Mouse (Mus musculus) thymus, postnatal 25 days (tissue): Measurements from ENCODE around the gene Tbr1.

ENCODE experiments used
- DNase-seq: peaks from one replicate; pipeline ENCODE4 v3.0.0; 2022

Tbr1 gene

DNA sequence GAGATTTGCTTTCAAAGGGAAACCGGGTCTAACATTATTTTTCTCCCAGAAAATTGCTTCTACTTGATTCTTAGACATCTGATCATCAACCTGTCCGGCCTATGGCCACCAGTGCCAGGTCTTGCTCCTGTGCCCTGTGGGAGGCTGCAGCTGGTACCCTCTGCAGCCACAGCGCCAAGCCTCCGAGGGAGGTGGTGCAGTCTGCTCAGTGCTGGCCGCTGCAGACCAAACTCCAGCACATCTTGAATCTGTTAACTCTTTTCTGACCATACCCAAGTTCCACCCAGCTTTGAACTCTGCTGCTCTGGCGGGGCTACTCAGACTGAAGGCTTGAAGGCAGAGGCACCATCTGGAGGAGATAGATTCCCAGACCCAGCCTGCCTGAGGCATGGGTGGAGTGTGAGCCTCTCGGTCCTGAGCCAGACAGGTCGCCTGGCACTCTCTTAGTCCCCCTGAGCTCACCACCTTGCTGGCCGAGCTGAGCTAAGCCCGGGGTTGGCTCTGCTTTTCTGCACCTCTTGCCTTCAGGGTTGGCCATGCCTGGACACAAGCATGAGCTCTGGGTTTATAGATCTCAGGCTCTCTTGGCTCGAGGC lies at the start of gene Tbr1:
Gene Tbr1, plus strand, starts transcription at position 275 of the 596 bp plus-strand sequence.
- no peak for DNase-seq

DNA sequence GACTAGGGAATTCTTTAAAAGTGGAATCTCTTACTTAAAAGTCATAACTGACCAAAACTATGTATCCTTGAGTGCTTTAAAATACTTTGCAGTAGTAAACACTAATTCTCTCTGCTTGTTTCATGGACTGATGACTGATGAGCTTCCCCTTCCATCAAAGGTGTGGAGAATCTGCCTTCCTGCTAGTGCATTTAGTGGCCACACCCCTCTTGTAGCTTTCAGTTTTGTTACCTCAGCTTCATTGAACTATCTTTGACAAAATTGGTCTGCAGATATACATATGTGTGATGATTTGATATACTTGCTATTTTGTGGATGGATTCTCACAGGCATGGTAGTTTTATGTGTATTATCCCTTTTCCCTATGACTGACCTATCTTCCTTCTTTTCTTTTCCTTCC lies 47.7 kb upstream of the Tbr1 start:
- no peak for DNase-seq

DNA sequence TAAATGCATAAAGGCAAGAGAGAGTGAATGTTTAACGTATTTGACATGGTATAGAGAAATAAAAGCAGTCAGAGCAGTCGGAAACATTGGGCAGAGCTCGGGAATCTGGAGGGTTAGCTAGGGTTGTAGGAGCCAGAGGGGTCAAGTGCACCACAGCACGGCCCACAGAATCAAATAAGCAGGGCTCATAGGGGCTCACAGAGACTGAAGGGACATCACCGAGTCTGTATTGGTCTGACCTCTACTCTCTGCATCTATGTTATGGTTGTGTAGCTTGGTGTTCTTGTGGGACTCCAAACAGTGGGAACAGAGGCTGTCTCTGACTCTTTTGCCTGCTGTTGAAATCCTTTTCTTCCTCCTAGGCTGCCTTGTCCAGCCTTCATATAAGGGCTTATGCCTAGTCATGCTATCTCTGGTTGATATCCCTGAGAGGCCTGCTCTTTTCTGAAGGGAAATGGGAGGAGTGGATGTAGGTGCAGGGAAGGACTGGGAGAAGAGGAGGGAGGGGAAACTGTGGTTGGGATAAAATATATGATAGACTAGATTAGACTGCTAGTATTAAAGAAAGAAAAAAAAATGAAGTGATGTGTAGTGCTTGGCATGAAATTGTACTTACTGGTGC lies 43.4 kb upstream of the Tbr1 start:
- DNase-seq = no peak

DNA sequence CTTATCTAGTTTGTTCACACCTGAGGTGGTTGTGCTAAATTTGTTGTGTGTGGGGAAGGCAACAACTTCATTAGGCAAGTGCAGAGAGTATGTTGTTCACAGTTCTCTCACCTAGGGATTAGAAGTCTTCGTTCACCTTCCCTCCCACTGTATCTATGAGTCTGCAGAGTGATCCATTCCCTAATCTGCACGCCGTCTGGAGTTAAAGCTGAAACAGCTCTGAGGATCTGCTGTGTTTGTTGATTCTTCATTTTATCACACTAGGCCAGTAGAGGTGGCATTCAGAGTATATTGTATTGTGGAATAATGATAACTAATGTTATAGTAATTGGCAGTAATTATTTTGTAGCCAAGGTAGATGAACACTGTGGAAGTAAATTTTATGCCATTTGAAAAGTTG lies 42.7 kb upstream of the Tbr1 start:
- no peak for DNase-seq

DNA sequence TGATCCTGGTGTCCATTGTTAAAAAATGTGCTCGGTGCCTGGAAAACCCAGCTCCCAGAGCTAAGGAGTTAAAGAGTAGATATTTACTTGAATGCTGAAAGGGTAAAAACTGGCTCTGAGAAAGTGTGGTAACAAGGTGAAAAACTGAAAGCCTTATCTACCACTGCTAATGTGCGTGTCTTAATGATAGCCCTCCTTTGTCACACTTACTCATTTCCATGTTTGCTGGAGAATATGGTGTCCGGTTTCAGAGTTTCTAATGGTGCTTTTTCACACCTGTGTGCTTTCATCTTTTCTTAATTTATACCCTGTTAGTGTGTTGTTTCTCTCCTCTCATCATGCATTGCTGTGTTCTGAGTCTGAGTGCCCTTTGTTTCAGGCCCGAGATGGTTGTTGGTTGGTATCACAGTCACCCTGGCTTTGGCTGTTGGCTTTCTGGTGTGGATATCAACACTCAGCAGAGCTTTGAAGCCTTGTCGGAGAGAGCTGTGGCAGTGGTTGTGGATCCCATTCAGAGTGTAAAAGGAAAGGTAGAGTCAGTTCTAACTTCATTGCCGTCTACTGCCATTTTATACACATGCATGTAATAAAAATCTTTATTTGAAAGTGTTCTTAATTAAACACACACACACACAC lies 38.1 kb upstream of the Tbr1 start:
- DNase-seq = no peak

DNA sequence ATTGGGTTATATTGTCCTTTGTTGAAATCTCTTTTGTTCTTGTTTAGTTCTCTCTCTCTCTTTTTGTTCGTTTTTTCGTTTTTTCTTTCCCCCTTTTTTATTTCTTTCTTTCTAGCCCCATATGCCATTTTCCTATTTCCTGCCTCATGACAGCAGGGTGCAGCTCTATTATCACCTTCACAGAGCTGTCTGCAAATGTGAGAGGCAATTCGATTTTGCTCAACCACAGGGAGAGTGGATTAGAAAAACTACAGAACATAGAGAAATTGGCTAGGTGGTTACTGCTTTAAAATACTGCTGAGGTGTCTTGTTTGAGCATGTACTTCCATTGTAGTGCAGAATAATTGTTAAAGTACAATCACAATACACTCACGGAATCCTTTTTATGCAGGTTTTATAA lies 37.2 kb upstream of the Tbr1 start:
- no peak for DNase-seq

DNA sequence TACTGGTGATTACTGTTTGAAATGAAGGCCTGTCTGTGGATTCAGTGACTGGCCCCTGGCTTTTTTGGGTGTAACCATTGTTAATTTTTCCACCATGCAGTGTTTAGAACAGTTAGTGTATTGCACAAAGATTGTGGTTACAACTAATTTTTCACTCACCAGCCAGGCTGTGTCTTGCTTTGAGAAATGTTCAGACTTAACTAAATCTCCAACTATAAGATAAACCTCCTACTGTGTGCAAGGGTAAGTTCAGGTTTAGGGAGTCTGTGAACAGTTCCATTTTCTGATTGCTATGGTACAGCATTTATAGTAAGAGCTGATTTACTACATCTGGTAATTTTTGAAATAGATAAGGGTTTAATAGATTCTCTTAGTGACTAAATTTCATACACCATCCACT lies 21.9 kb upstream of the Tbr1 start:
- DNase-seq = no peak

DNA sequence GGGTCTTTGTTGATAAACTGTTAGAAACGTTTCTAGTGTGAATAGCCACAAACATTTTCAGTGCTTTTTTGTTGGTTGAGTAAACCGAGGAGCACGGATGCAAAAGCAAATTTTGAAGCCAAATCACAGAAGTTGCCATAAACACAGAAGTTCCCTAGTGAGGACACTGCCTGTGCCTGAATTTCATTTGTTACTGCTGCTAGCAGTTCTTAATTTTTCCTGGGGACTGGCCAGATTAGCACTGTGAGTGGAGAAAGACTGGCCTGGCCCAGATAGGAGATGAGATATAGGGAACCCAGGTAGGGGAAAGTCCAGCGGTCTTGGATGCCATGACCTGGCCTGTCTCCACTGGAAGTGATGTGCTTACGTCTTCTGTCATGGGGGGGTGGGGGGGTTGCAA lies 7.8 kb upstream of the Tbr1 start:
- no peak for DNase-seq

DNA sequence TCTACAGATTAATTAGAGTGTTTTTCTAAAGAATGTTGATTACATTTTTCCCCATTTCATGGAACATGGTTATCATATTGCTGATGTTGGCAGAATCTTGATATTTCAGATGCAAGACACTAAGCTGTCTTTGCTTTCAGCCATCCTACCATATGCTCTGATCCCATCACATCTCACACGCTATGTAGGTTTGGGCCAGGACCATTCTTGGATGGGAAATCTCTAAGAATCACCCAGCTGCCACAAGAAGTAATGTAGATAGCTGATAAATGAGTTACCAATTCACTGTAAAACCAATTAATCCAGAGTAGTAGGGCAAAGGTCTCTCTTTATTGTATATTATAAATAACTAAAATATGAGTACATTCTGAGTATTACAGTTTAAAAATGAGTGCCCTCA lies 4.7 kb upstream of the Tbr1 start:
- DNase-seq = no peak

DNA sequence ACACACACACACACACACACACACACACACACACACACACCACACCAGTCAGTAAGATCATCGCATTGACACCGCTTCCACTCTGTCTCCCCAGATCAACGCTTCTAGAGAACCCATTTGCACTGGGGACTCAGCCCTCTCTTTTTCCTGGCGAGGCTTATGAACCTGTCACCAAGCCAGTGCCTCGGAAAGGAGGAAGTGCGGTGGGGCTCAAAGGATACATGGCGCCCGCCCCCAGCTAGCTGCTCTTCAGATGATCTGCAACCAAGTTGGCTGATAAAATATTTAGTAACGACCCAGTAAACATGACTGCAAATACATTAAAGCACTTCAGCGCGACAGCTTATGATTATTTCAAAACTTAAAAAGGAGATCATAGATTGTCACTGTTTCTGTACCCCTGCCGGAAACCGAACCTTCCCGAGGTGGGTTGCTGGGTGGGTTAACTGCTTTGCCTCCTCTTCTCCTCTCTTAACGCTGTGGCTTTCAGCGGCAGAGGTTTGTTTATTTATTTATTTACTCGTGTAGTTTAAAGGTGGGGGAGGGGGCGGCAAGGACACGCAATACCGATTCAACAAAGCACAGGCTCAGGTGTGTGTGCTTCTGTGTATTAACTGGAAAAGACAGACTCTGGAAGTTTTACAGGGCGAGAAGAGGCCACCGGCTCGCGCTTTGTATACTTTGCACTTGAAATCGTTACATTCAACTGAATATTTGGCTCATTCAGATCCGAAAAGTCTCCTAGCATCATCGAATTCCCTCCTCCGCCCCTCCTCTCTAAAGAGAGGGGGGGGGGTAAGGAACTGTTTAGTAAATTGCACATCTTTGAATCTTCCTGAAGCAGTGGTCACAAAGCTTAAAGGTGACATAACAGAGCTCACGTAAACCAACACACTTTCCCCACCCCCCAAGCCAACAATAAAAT lies 975 bp downstream of the Tbr1 start:
- peak; percentile 26 for DNase-seq

DNA sequence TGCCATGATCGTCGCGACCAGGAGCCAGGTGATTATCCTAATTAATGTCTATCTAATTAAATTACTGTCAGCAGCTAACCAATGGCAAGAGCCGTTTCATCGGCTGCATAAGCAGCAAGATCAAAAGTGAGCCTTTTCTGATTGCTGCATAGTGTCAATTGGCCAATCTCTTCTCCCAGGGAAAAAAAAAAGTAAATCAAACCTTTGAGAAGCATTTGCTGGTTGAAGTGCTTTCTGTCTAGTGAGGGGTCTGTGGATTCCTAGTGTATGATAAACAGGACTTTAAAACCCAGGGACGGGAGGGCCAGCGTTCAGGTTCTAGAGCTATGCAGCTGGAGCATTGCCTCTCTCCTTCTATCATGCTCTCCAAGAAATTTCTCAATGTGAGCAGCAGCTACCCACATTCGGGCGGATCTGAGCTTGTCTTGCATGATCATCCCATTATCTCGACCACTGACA lies 1.7 kb downstream of the Tbr1 start:
- no peak for DNase-seq

DNA sequence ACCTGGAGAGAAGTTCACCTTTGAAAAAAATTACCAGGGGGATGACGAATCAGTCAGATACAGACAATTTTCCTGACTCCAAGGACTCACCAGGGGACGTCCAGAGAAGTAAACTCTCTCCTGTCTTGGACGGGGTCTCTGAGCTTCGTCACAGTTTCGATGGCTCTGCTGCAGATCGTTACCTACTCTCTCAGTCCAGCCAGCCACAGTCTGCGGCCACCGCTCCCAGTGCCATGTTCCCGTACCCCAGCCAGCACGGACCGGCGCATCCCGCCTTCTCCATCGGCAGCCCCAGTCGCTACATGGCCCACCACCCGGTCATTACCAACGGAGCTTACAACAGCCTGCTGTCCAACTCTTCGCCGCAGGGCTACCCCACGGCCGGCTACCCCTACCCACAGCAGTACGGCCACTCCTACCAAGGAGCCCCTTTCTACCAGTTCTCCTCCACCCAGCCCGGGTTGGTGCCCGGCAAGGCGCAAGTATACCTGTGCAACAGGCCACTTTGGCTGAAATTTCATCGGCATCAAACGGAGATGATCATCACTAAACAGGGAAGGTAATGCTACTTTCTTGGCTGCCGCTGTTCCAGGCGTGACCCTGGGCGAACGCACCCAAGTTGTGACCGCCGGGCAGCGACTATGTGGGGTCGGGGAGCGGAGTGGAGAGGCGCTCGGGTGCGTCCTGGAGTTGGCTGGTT lies 2.3 kb downstream of the Tbr1 start:
- no peak for DNase-seq

DNA sequence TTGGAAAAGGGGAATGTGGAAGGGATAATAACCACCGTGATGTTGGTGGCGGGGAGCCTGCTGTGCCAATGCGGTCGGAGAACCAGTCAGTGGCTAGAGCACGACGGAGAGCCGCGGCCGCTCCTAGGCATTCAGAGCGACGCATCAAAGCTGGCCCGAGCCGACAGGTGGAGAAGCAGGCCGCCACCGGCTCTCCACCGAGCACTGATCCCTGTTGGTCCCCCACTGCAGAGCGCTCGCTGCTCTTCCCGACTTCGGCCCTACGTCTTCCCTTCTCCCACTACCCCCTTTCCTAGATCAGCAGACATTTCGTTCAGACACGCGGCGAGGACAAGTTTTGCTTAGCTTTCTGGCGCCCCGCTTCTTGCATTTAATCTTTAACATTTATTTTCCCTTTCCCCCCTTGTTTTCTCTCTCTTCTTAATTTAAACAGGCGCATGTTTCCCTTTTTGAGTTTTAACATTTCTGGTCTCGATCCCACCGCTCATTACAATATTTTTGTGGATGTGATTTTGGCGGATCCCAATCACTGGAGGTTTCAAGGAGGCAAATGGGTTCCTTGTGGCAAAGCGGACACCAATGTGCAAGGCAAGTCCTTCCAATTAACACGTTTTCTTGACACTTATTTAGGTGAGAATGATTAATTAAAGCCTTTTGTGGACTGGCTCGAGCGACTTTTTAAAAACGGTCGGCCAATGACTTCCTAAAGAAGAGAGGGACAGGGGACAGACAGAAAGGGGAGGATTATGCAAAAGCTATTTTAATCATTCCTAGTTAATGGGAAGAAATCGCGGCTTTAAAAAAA lies 3.0 kb downstream of the Tbr1 start:
- peak; percentile 9 for DNase-seq

DNA sequence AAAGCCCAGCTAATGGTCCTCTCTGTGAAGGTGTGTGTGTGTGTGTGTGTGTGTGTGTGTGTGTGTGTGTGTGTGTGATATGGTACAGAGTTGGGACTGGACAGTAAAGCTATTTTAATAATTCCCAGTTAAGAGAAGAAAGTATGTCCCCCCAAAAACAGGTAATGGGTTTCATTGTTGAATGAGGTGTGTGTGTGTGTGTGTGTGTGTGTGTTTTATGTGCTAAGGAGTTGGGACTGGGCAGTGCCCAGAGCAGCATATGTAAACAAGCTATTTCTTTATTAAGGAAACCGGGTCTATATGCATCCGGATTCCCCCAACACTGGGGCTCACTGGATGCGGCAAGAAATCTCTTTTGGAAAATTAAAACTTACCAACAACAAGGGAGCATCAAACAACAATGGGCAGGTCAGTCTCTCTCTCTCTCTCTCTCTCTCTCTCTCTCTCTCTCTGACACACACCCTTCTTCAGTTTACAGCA lies 3.7 kb downstream of the Tbr1 start:
- no peak for DNase-seq

DNA sequence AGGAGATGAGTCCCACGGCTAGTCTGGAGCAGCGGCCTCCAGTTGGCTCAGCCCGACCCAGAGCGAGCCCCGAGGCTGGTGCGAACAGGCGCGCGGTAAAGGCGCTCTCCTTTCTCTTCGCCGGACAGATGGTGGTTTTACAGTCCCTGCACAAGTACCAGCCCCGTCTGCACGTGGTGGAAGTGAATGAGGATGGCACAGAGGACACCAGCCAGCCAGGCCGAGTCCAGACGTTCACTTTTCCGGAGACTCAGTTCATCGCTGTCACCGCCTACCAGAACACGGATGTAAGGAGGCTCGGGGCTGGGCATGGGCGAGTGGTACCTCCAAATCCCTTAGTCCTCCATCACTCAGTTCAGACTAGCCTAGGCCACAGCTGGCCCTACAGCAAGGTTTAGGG lies 4.4 kb downstream of the Tbr1 start:
- DNase-seq = peak; percentile 8

DNA sequence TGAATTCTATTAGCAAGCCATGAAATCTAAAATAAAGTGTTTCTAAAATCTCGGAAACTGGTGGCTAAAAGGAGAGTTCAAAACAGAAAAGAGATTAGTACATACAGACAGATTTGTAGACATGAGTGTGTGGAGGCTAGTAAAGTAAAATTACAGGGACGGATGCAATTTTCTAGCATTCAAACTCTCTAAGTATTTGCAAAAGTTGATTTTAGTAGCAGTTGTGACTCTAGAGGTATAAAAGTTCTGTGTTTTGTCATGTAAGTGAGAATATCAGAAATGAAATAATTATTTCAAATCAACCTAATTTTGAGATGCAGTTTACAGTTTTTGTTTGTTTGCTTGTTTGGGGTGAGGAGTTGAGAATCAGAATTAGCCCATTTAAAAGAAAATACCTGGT lies 5.1 kb downstream of the Tbr1 start:
- no peak for DNase-seq

DNA sequence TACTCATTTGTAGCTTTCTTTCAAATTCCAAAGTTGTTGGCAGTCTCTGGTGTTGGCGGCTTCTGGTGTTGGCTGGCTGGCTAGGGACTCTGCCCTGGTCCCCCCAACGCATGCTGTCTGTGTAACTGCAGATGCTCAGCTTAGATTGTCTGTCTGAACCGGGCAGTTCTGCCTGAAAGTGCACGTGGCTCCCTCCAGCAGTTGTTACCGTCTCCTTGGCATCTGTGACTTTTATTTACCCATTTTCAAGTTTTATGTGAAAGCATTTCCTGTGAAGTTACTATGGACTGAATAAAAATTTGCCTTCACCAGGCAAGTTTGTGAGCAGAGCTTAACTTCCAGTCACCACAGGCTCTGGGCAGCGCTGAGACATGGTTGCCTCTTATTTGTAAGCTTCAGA lies 6.0 kb downstream of the Tbr1 start:
- peak; percentile 2 for DNase-seq

DNA sequence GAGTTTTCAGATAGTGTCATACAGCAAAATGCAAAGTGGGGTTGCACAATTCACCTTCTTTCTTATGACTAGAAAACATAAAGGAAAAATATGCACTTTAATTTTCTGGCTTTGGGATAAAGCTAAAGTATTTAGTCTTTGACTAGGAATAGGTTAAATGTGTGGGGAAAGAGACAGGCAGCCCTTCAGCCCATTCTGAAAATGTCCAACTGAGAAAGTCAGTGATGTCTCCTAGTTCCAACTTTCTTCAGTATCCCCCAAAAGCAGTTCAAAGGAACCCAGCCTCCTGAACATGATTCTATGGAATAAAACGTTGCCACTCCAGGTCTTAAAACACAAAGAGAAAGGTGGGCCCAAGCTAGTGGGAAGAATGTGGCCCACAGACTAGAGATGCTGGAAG lies 6.7 kb downstream of the Tbr1 start:
- no peak for DNase-seq

DNA sequence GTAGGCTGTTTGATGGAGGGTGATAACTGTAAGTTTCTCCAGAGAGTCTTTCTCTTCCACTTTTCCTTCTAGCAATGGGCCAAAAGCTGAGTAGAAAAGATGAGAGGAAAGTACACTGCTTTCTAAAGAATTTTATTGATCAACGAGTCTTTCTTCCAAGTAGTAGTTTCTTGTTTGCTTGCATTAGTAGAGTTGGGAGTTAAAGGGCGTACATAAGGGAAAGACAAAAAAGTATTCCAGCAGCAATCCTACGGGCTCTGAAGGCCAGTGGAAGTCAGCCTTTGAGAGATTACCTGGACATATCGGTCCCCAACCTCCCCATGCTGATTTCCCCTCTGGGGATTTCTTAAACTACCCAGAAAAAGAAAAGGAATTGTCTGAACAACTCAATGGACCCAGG lies 8.0 kb downstream of the Tbr1 start:
- no peak for DNase-seq

DNA sequence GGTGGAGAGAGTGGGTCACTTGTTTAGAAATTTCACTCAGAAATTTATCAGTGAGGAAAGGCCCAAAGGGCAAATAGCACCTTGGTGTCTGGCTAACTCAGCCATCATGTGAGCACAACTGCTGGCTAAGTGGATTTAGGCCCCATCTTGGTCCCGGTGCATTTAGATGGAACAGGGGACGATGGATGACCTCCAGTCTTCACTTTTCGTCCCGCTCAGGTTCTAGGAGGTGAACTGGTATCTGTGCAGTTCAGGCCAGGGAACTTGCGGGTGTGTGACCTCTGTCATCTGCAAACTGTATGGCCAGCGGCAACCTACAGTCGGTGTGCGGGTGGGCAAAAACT lies 8.4 kb downstream of the Tbr1 start:
- no peak for DNase-seq

DNA sequence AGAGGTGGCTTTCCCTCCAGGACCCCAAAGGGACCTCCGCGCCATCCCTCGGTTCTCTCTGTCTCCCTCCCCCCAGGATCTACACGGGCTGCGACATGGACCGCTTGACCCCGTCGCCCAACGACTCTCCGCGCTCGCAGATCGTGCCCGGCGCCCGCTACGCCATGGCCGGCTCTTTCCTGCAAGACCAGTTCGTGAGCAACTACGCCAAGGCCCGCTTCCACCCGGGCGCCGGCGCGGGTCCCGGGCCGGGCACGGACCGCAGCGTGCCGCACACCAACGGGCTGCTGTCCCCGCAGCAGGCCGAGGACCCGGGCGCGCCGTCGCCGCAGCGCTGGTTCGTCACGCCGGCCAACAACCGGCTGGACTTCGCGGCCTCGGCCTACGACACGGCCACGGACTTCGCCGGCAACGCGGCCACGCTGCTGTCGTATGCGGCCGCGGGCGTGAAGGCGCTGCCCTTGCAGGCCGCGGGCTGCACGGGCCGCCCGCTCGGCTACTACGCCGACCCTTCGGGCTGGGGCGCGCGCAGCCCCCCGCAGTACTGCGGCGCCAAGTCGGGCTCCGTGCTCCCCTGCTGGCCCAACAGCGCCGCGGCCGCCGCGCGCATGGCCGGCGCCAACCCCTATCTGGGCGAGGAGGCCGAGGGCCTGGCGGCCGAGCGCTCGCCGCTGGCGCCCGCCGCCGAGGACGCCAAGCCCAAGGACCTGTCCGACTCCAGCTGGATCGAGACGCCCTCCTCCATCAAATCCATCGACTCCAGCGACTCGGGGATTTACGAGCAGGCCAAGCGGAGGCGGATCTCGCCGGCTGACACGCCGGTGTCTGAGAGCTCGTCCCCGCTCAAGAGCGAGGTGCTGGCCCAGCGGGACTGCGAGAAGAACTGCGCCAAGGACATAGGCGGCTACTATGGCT lies 9.0 kb downstream of the Tbr1 start:
- DNase-seq = peak; percentile 6
